Mouse (Mus musculus) stomach, postnatal 0 days (tissue): Measurements from ENCODE around the gene Vav2.

Source experiments
- CTCF ChIP-seq: IDR thresholded peaks from 2 replicates; pipeline ENCODE4 v1.5.1; 2016; ENCODE audit warnings: antibody characterized with exemption, low read depth, mild to moderate bottlenecking, moderate library complexity
- EP300 ChIP-seq: optimal IDR thresholded peaks from 2 replicates; pipeline ENCODE3; 2016; ENCODE audit warnings: antibody characterized with exemption

DNA sequence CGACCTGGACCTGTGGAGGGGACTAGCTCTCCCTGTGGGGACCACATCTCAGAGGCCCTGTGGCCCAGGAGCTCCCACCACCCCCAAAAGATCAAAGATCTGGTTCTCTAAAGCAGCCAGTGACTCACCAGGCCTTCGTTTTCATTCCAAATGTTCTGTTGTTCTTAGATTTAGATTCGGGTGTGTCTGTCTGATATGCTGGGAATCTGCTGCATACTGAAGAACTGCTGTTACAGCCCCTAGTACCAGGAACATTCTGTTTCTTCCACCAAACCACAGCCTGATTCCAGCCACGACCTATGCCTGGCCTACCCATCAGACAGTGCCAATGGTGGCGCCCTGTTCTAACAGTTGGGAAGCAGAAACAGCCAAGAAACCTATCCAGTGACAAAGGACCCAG is 95.3 kb downstream of the Vav2 start:
- TF ChIP-seq CTCF, result no peak
- TF ChIP-seq EP300, result no peak
